Mouse (Mus musculus) lung, postnatal 0 days (tissue): ENCODE measurements around the gene Grem2. TPM values are rescaled to one million over a fixed set of nuclear protein-coding genes. Genes with fewer than 3 reads are reported as not detected.

Experiments used
- ATAC-seq: fragments of 200-750 bp; cut with Nextera tagmentation; 2 replicates; pipeline ENCODE4 v1.8.0; 2017; ENCODE audit warnings: moderate library complexity
- DNase-seq: peaks from one replicate; pipeline ENCODE4 v3.0.0-alpha.2; 2016; ENCODE audit warnings: low spot score
- H3K27ac ChIP-seq: fragments of 300-500 bp; sonication (generic); 2 replicates; pipeline ENCODE4 v1.5.1; 2014; ENCODE audit warnings: antibody characterized with exemption, mild to moderate bottlenecking, low read length, mixed read lengths
- H3K27me3 ChIP-seq: fragments of 300-500 bp; sonication (generic); replicated peaks from 2 replicates; pipeline ENCODE4 v1.6.1; 2014; ENCODE audit warnings: low read length, mixed read lengths; ENCODE audit not compliant: insufficient read depth
- H3K36me3 ChIP-seq: fragments of 300-500 bp; sonication (generic); 2 replicates; pipeline ENCODE4 v1.6.1; 2014; ENCODE audit warnings: low read length, mixed read lengths; ENCODE audit not compliant: insufficient read depth
- H3K4me1 ChIP-seq: fragments of 300-500 bp; sonication (generic); 2 replicates; pipeline ENCODE4 v1.6.1; 2014; ENCODE audit warnings: antibody characterized with exemption, low read depth, low read length, mixed read lengths; ENCODE audit not compliant: insufficient read depth
- H3K4me2 ChIP-seq: fragments of 300-500 bp; sonication (generic); replicated peaks from 2 replicates; pipeline ENCODE4 v1.6.1; 2014; ENCODE audit warnings: low read depth, mild to moderate bottlenecking, low read length, moderate library complexity, mixed read lengths
- H3K4me3 ChIP-seq: fragments of 300-500 bp; sonication (generic); 2 replicates; pipeline ENCODE4 v1.5.1; 2014; ENCODE audit warnings: low read depth, low read length
- H3K9ac ChIP-seq: fragments of 300-500 bp; sonication (generic); replicated peaks from 2 replicates; pipeline ENCODE4 v1.6.1; 2014; ENCODE audit warnings: low read depth, mild to moderate bottlenecking
- H3K9me3 ChIP-seq: fragments of 300-500 bp; sonication (generic); 2 replicates; pipeline ENCODE4 v1.6.1; 2016; ENCODE audit warnings: low read length, mixed read lengths
- CTCF ChIP-seq: IDR thresholded peaks from 2 replicates; pipeline ENCODE4 v1.5.1; 2016; ENCODE audit warnings: antibody characterized with exemption, mild to moderate bottlenecking
- EP300 ChIP-seq: IDR thresholded peaks from 2 replicates; pipeline ENCODE4 v1.6.1; 2016; ENCODE audit warnings: antibody characterized with exemption, mild to moderate bottlenecking, control low read depth
- WGBS: fragments of 180-500 bp; shearing (Covaris S2); extraction: QIAGEN DNeasy Blood & Tissue Kit; methylation state at CpG from one replicate; pipeline ENCODE4 v1.1.7; 2014; 5-methylcytosine and 5-hydroxymethylcytosine counted together
- polyA plus RNA-seq: library from polyadenylated mRNA; unstranded; fragments of >200 nt; fragmentation: Nextera tagmentation; extraction: Ambion mirVana; gene quantifications from 2 replicates; pipeline ENCODE4 v1.2.1, GENCODE M21; 2015

The Grem2 gene
- polyA plus RNA-seq, 1 experiment from 2014 or later = 2.7 TPM

DNA sequence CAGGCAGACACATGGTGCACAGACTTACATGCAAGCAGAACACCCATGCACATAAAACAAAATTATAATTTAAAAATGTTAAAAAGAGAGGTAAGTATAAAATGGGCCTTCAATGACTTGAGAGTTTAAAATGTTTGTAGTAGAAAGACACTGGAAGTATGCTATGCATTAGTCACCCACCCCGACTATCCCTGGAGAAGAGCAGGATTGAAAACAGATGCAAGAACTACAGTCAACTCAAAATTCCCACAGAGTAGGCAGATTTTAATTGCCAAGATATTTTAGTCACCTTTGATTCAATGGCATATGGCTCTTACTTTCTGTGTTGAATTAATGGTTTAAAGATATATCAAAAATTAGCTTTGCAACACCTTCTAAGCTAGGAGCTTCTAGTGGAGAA, 39.1 kb downstream of the Grem2 start:
- 71% methylated on average over 1 of the region's 1 CpGs for WGBS

DNA sequence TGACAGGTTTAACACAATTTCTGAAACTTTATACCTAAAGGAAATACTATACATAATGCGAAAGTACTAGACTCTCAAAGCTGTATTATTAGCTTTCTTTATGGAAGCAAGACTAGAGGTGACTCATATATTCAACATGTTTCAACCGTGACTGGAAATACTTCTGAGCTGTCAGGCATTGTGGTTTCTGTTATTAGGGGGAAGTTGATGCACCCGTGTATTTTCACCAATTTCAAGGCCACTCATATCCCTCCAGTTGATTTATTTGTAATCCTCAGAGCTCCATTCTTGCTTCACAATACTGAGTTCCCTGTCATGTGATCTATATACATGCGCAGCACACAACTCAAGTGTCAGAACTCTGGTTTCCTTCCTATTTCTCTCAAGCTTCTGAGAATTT, 46.4 kb downstream of the Grem2 start:
- WGBS = 77% methylated on average over 4 of the region's 4 CpGs
- TF ChIP-seq CTCF (no peak), EP300 (no peak)
- Histone ChIP-seq H3K4me2 (no peak overlapping the region), H3K27ac (no peak overlapping the region), H3K27me3 (no peaks in the 10 kb centered on the region), H3K4me3 (no peak overlapping the region), H3K36me3 (no peaks in the 10 kb centered on the region), H3K9ac (no peak overlapping the region), H3K9me3 (no peaks in the 10 kb centered on the region), H3K4me1 (no peaks in the 10 kb centered on the region)
- DNase-seq (no peak), ATAC-seq (no peak)

More for the DNA sequence above, 39.1 kb downstream of the Grem2 start:
- H3K9ac ChIP-seq = no peak overlapping the region
- no peaks in the 10 kb centered on the region for H3K27me3 ChIP-seq
- H3K36me3 ChIP-seq = no peaks in the 10 kb centered on the region
- DNase-seq = no peak
- H3K4me1 ChIP-seq = no peaks in the 10 kb centered on the region
- TF ChIP-seq CTCF (no peak), EP300 (no peak)
- no peaks in the 10 kb centered on the region for H3K9me3 ChIP-seq
- no peak overlapping the region for H3K27ac ChIP-seq
- ATAC-seq = no peak
- H3K4me2 ChIP-seq = no peak overlapping the region
- no peak overlapping the region for H3K4me3 ChIP-seq

DNA sequence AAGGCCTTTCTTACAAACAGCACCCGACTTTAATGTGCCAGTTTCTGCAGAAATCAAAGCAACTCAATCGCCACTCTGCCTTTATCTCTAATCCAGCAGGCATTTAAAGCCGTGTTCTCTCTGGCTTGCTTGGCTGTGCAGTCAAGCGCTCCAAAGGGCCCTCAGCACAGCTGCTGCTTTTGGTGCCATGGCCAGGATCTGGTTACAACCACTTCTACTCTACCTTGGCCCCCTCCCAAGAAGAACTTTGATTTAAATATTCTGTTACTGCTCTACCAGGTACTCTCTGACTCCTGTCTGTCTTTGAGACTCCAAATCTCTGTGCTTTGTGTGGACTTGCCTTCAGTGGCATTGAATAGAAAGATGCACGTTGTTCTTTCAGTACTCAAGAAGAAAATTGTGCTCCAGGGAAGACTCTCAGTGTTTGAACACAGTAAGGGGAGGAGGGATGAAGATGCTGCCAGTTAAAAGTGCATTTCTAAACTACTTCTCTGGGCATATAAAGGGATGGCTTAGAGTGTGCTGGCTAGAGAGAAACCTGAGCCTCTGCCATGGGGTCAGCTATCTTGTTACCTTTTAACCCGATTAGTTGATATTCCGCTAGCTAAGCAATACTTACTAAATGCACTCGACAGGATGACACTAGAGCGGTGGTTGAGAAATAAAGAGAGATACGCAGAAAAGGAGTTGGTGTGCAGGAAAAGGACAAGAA, 61.1 kb downstream of the Grem2 start:
- WGBS = 49% methylated on average over 10 of the region's 10 CpGs
- ATAC-seq = peak; percentile 57

DNA sequence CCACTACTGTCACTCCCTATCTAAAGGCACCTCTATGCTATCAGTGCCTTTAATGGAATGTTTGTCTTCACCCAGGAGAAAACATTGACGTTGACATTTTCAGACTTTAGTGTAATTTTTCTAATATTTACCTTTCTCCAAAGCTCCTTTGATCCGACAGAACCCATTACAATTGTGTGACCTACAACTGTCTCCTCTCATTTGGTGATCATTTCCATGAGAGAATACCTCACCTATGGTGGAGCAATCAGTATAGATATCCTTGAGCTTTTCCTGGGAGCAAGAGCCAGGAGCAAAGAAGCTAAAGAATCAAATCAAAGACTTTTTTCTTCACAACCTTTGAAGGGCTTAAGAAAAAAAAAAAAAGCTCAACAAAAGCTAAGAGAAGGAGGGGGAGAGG, 65.4 kb downstream of the Grem2 start:
- Histone ChIP-seq H3K27me3 (no peaks in the 10 kb centered on the region), H3K36me3 (no peaks in the 10 kb centered on the region), H3K27ac (no peak overlapping the region), H3K4me1 (no peaks in the 10 kb centered on the region), H3K4me2 (no peak overlapping the region), H3K9me3 (no peaks in the 10 kb centered on the region), H3K4me3 (no peak overlapping the region), H3K9ac (no peak overlapping the region)
- ATAC-seq (no peak), DNase-seq (no peak)
- no peak for TF ChIP-seq CTCF
- no peak for TF ChIP-seq EP300
- 30% methylated on average over 2 of the region's 2 CpGs for WGBS

More for the DNA sequence above, 61.1 kb downstream of the Grem2 start:
- no peak overlapping the region for H3K4me2 ChIP-seq
- no peaks in the 10 kb centered on the region for H3K36me3 ChIP-seq
- no peak overlapping the region for H3K9ac ChIP-seq
- H3K27me3 ChIP-seq = no peaks in the 10 kb centered on the region
- no peak overlapping the region for H3K27ac ChIP-seq
- TF ChIP-seq CTCF (no peak), EP300 (no peak)
- H3K4me3 ChIP-seq = no peak overlapping the region
- DNase-seq = peak; percentile 53
- no peaks in the 10 kb centered on the region for H3K9me3 ChIP-seq
- no peaks in the 10 kb centered on the region for H3K4me1 ChIP-seq

DNA sequence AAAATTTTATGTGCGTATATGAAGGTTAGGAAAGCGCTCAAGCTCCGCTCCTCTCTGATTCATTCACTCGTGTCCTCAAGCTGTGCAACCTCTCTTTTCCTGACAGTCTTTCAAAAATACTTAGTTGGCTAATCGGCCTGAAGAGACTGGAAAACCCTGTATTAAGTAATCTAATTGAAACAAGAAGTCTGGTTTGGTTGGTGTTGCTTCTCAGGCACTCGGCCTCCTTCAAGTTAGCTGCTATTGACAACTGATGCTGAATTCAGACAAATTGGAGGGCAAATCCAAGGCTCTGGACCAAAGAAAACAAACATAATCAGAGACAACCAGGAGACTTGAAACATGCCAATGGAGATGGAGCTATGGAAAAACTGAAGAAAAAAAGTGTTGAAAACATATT, 76.8 kb downstream of the Grem2 start:
- Histone ChIP-seq H3K4me2 (no peak overlapping the region), H3K4me3 (no peak overlapping the region), H3K9me3 (no peaks in the 10 kb centered on the region), H3K27ac (no peak overlapping the region), H3K27me3 (no peaks in the 10 kb centered on the region), H3K4me1 (no peaks in the 10 kb centered on the region), H3K36me3 (no peaks in the 10 kb centered on the region), H3K9ac (no peak overlapping the region)
- 88% methylated on average over 6 of the region's 6 CpGs for WGBS
- TF ChIP-seq EP300 = no peak
- TF ChIP-seq CTCF = no peak
- DNase-seq = no peak
- ATAC-seq = no peak

DNA sequence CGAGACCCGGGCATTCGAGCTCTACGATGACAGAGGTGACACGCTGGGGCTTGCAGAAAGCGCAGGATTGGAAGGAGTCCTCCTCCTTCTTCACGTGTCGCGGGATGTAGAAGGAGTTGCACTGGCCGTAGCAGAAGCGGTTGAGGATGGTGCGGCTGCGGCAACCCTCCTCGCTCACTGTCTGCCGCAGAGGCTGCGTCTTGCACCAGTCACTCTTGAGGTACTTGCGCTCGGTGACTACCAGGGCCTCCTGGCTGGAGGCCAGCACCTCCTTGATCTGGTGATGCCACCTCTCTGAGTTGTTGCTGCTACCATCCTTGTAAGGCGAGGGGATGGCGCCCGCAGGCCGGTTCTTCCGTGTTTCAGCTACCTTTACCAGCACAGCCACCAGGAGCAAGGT, 84.8 kb downstream of the Grem2 start:
- Histone ChIP-seq H3K9ac (no peak overlapping the region), H3K9me3 (0 out of 2 replicates have a peak, but pooled peaks cover 5% of the 10 kb centered on the region), H3K27ac (no peak overlapping the region), H3K36me3 (peaks cover 5% of the 10 kb centered on the region; the same call in 1 of the 2 replicates), H3K4me3 (no peak overlapping the region), H3K27me3 (no peaks in the 10 kb centered on the region), H3K4me2 (no peak overlapping the region), H3K4me1 (no peaks in the 10 kb centered on the region)
- WGBS = 93% methylated on average over 23 of the region's 23 CpGs
- no peak for DNase-seq
- TF ChIP-seq EP300 (no peak), CTCF (no peak)
- ATAC-seq = no peak

DNA sequence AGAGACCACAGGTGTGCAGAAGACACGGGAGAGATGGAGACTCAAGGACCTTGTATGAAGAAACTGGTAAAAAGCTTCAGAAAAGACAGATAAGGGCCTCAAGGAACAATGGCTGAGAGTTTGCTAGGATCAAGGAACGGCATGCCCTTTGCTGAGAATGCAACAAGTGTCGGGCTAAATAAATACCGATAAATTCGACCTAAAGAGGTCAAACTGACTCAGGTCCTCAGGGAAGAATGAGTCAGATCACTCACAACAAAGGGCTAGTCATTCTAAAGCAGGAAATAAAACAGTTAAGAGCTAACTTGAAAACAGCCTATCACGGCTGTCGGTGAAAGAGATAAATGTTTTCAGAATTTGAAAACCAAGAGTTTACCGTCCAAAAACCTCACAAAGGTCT, 95.1 kb downstream of the Grem2 start:
- DNase-seq = peak; percentile 69
- H3K9ac ChIP-seq = no peak overlapping the region
- H3K27me3 ChIP-seq = no peaks in the 10 kb centered on the region
- no peak overlapping the region for H3K4me3 ChIP-seq
- no peaks in the 10 kb centered on the region for H3K4me1 ChIP-seq
- TF ChIP-seq CTCF (no peak), EP300 (peak; percentile 91)
- no peak overlapping the region for H3K27ac ChIP-seq
- no peaks in the 10 kb centered on the region for H3K36me3 ChIP-seq
- peak; percentile 71 for ATAC-seq
- no peak overlapping the region for H3K4me2 ChIP-seq
- H3K9me3 ChIP-seq = no peaks in the 10 kb centered on the region
- WGBS = 16% methylated on average over 8 of the region's 8 CpGs
